Mouse (Mus musculus) thymus, adult 18-20 months (tissue): ENCODE measurements around the gene Gm16442.
"Not testable (repeated sequence)": the region's sequence is repeated elsewhere in the genome, so short reads cannot be mapped to it uniquely, and the experiment has no call there.

Source experiments
- DNase-seq, 2 experiments: peaks; one replicate each; pipeline ENCODE4 v3.0.0; 2022; ENCODE audit warnings: mixed read lengths in 2 of 2

The Gm16442 gene

DNA sequence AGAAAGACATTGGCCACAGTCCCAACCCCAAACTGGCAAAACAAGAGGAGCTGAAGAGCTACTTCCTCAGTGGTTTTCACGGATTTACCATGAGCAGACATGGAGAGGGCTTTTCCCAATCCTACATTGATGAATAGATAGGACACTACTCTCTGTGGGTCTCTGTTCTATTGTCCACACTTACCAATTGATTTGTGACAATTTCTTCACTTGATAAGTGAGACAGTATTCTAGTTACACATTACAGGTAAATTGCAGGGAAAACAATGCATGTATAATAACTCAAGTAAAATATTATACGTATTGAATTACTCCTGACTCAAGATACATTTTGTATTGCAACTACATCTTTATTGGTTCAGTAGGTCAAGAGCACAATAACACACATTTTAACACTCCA is at the start of gene Gm16442:
Gene Gm16442 (minus strand): TSS at position 101 of the 400 bp plus-strand sequence.
- DNase-seq = not testable (repeated sequence)

- DNase-seq = not testable (repeated sequence)
Measured at GRCm38 (mm10) chr7:20168277-20168676, 45.9 kb upstream of the Gm16442 start, which contains the start of gene Vmn1r94. Gene Vmn1r94, minus strand, starts transcription at chr7:20168377.

- not testable (repeated sequence) for DNase-seq
Measured at GRCm38 (mm10) chr7:20138988-20139387, 16.6 kb upstream of the Gm16442 start, which contains the start of gene Vmn1r93. Gene Vmn1r93, minus strand, starts transcription at chr7:20139088.

DNA sequence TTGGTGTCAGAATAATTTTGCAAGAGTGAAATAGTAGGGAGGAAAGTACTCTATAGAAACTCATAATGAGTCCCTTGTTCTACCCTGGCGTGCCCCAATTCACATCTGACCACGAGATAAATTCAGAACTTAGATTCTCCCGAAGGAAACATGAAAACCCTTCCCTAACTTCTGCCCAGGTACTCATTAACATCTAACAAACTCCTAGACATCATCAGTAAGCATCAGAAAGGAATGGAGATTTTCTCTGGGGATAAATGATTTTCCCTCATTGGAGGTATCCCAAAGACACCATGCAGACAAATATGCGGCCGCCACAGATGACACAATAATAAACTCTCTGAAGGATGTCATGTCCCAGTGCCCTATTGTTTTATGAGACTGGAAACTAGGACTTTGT is 23.0 kb downstream of the Gm16442 start, which contains the start of gene Vmn1r91:
Gene Vmn1r91 (plus strand): TSS at position 301 of the 400 bp plus-strand sequence.
- DNase-seq = not testable (repeated sequence)

- DNase-seq = not testable (repeated sequence)
Measured at GRCm38 (mm10) chr7:20078118-20078517, 44.3 kb downstream of the Gm16442 start.
